Comparison of ENCODE assay signal across 19 mouse cellular contexts in the genomic region with DNA sequence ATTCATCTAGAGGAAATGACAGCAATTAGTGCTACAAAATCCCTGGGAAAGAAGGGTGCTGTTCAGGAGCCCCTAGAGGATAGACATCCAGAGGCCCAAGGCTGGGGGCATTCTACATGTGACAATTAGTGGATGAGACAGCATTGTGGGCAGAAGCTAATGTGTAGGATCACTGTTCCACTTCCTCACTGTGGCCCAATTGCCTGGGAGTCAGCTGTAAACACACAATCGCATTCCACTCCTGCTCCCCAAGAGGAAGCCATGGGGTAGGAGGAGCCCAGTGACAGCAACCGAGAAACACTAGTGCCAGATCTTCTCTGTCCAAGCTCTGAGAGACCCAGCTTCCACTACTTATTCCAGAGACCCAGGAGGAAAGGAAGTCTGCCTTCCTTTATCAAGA.
"Had no signal": no experiment of that assay in that cellular context is flagged by ENCODE, and none has a peak within 500 bp of the region (broad histone marks: within the 10 kb centered on the region; RNA-seq: fewer than 3 reads in every experiment).

No protein-coding gene starts in this region.

- H3K36me3 ChIP-seq: kidney, embryonic 15.5 days; limb, embryonic 10.5 days; limb, embryonic 13.5 days; liver, embryonic 12.5 days; liver, embryonic 15.5 days; lung, embryonic 15.5 days; stomach, embryonic 15.5 days had no signal

- H3K9me3 ChIP-seq: kidney, embryonic 15.5 days; limb, embryonic 10.5 days; limb, embryonic 13.5 days; liver, embryonic 12.5 days; liver, embryonic 15.5 days; lung, embryonic 15.5 days; stomach, embryonic 15.5 days had no signal

- DNase-seq: kidney, adult 11 months; kidney, adult 8-10 months; kidney, postnatal 10 days; kidney, postnatal 36 days; liver; lung, adult 18-20 months; lung, postnatal 10 days; lung, postnatal 36 days; midbrain, embryonic 14.5 days; right cerebral cortex, postnatal 25 days; spleen, adult 18-20 months; thymus, postnatal 25 days had no signal

- H3K27me3 ChIP-seq: kidney, embryonic 15.5 days; limb, embryonic 13.5 days; liver, embryonic 12.5 days; liver, embryonic 15.5 days; lung, embryonic 15.5 days; stomach, embryonic 15.5 days had no signal

- ATAC-seq: liver, embryonic 12.5 days had no signal

- H3K27ac ChIP-seq: kidney, embryonic 15.5 days; limb, embryonic 10.5 days; limb, embryonic 13.5 days; liver, embryonic 12.5 days; liver, embryonic 15.5 days; lung, embryonic 15.5 days; stomach, embryonic 15.5 days had no signal

- H3K4me1 ChIP-seq: kidney, embryonic 15.5 days; limb, embryonic 10.5 days; limb, embryonic 13.5 days; liver, embryonic 15.5 days; lung, embryonic 15.5 days; stomach, embryonic 15.5 days had no signal

- H3K4me3 ChIP-seq: kidney, embryonic 15.5 days; limb, embryonic 10.5 days; limb, embryonic 13.5 days; liver, embryonic 12.5 days; liver, embryonic 15.5 days; lung, embryonic 15.5 days; stomach, embryonic 15.5 days had no signal
